Mouse (Mus musculus) left cerebral cortex, adult 18-20 months (tissue): Measurements from ENCODE around the gene Lats2. TPM values are rescaled to one million over a fixed set of nuclear protein-coding genes. Genes with fewer than 3 reads are reported as not detected.

ENCODE experiments used
- DNase-seq, 2 experiments: peaks; one replicate each; pipeline ENCODE4 v3.0.0; 2021 to 2022; ENCODE audit warnings: low spot score in 2 of 2, mixed read lengths in 1 of 2
- microRNA-seq, 2 experiments: library from miRNA; unstranded; fragments of <30 nt; microRNA quantifications; one replicate each; pipeline ENCODE4 v1.2.0; 2021
- total RNA-seq, 2 experiments: library from RNA; stranded (reverse); gene quantifications; 2 replicates each; pipeline ENCODE4 v1.2.3; 2021

Gene Lats2
- total RNA-seq, 2 experiments from 2014 or later: 18.2 to 21.3 TPM

GRCm38 (mm10) chr14:57649501-57649900 is 108.7 kb downstream of the Lats2 start:
- DNase-seq: no peak

DNA sequence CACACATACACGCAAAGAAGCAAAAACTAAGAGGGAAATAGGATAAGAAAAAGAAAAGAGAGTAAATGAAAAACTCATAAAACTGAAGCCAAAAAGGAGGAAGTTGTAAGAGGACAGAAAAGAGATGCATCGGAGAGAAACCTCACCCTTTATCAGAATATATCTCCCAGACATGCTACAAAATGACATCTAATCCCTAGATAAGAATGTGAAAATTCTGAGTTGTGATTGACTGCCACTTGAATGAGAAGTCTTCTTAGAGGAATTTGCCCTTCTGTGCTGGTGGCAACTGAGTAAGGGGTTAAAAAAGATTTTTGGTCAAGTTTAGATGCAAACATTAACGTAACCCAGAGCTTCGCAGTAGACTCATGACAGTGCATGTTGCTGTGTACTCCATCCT is 112.0 kb downstream of the Lats2 start:
- DNase-seq: no peak

Small RNAs within 50 kb of the gene (microRNA-seq; reads per million reads assigned to microRNA genes)
- gene Mir3077: 1.5 reads per million in 2 experiments

Other genes starting within 250 kb of the Lats2 start
- gene Il17d, start 233.6 kb downstream of the Lats2 start, total RNA-seq: 10 to 100 TPM; 16.1 to 18.9 TPM
- gene Eef1akmt1, start 186.8 kb downstream of the Lats2 start, total RNA-seq: 10 to 100 TPM; 37.0 to 37.9 TPM
- 10 to 100 TPM; 12.3 to 12.8 TPM for gene Xpo4, start 93.0 kb downstream of the Lats2 start, total RNA-seq
- under 1 TPM; 0.81 to 0.82 TPM for gene Gm49361, start 12.3 kb downstream of the Lats2 start, total RNA-seq
- 10 to 100 TPM; 56.5 to 62.8 TPM for gene Sap18, start 39.8 kb upstream of the Lats2 start, total RNA-seq
- gene Ska3, start 67.8 kb upstream of the Lats2 start, total RNA-seq: under 1 TPM; 0.37 to 0.42 TPM
- 10 to 100 TPM; 50.5 to 61.8 TPM for gene Mrpl57, start 67.8 kb upstream of the Lats2 start, total RNA-seq
- 10 to 100 TPM; 34.7 to 38.0 TPM for gene Zdhhc20, start 131.9 kb upstream of the Lats2 start, total RNA-seq
- gene Micu2, start 240.9 kb upstream of the Lats2 start, total RNA-seq: 10 to 100 TPM; 23.4 to 25.4 TPM